Mouse (Mus musculus): ENCODE measurements at regions not wholly inside any gene's neighbourhood (a gene's known extent, or its start where the extent isn't known, plus 50 kb on each side); places are given as distances from the start of the nearest gene placed in this dataset.
A peak's percentile ranks its signal among the peaks of the same experiment; 100 is the strongest.

- DNase-seq (ENCODE audit: low spot score): peak; percentile 27
Observed at GRCm38 (mm10) chr4:24154418-24154817, 341.8 kb upstream of the Mms22l start.

GRCm38 (mm10) chr4:24173750-24174149 lies 322.5 kb upstream of the Mms22l start:
- no peak for DNase-seq (ENCODE audit: low spot score)

GRCm38 (mm10) chr4:24213262-24214036 lies 282.8 kb upstream of the Mms22l start:
- DNase-seq (ENCODE audit: low spot score): no peak

- no peak for DNase-seq (ENCODE audit: low spot score)
Observed at GRCm38 (mm10) chr4:24214037-24214362, 282.3 kb upstream of the Mms22l start.

GRCm38 (mm10) chr4:24218383-24218934 lies 277.8 kb upstream of the Mms22l start:
- no peak for DNase-seq (ENCODE audit: low spot score)

- DNase-seq (ENCODE audit: low spot score): no peak
Observed at GRCm38 (mm10) chr4:24219074-24219497, 277.2 kb upstream of the Mms22l start.

- no peak for DNase-seq (ENCODE audit: low spot score)
Observed at GRCm38 (mm10) chr4:24219583-24219982, 276.7 kb upstream of the Mms22l start.

GRCm38 (mm10) chr4:24245124-24245523 lies 251.1 kb upstream of the Mms22l start:
- no peak for DNase-seq (ENCODE audit: low spot score)

- DNase-seq (ENCODE audit: low spot score): no peak
Observed at GRCm38 (mm10) chr4:24248142-24249054, 247.9 kb upstream of the Mms22l start.

- no peak for DNase-seq (ENCODE audit: low spot score)
Observed at GRCm38 (mm10) chr4:24249243-24249970, 246.8 kb upstream of the Mms22l start.

- no peak for DNase-seq (ENCODE audit: low spot score)
Observed at GRCm38 (mm10) chr4:24278154-24278553, 218.1 kb upstream of the Mms22l start.

All from urinary bladder, adult 2 months (tissue).